Comparison of ENCODE assay signal across 19 mouse cellular contexts in the genomic region with DNA sequence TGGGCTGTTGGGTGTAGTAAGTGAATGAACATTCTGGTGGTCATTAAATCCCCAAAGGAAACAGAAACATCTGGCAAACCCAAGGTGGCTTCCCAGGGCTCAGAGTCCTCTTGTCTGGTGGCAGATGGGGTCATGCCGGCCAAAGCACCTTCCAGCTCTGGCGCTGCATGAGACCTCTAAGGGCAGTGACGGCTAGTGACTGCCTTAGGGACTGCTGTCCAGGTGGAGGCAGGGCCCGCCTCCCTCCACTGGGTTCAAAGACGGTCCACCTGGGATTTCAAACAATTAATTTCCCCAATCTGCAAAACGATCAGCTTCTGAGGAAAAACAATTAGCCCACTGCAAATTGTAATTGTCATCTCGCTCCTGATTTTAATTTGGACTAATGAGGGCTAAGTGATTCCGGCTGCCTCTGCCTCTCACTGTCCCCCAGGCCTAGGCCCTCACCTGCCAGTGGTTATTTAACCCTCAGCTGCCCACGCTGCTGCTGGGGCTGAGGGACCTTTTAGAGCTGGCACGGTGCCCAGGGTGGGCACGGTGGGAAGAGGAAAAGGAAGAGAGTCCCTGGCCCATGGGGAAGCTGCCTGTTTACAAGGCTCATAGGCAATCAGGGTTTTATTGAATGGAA. TPM values are rescaled to one million over a fixed set of nuclear protein-coding genes. Genes with fewer than 3 reads are reported as not detected.
DNase-seq lines count a peak whose midpoint lies in the region; ATAC-seq lines count a peak whose summit lies in the region.
"Had no signal": no experiment of that assay in that cellular context is flagged by ENCODE, and none has a peak within 500 bp of the region (broad histone marks: within the 10 kb centered on the region; RNA-seq: fewer than 3 reads in every experiment).

No protein-coding gene starts in this region.

- no peak overlapping the region for H3K4me2 ChIP-seq in limb, embryonic 11.5 days (ENCODE audit: low read depth, severe bottlenecking)
- no peak overlapping the region for H3K4me2 ChIP-seq in hindbrain, embryonic 15.5 days
- H3K4me2 ChIP-seq: heart, embryonic 15.5 days; kidney, embryonic 15.5 days; limb, embryonic 15.5 days had no signal

- ATAC-seq in limb, embryonic 11.5 days (ENCODE audit: insufficient number of reproducible peaks, low FRiP score, low TSS enrichment, low read depth): no peak
- no peak for ATAC-seq in hindbrain, embryonic 15.5 days (ENCODE audit: low FRiP score, low read depth)
- ATAC-seq in frontal cortex, adult (ENCODE audit: low TSS enrichment): no peak
- ATAC-seq: forebrain, embryonic 14.5 days; intestine, postnatal 0 days; lung, postnatal 0 days had no signal

- H3K4me3 ChIP-seq in limb, embryonic 11.5 days (ENCODE audit: low read depth, low read length): no peak overlapping the region
- H3K4me3 ChIP-seq in limb, embryonic 10.5 days: no peak overlapping the region
- no peak overlapping the region for H3K4me3 ChIP-seq in embryonic facial prominence, embryonic 10.5 days
- H3K4me3 ChIP-seq in hindbrain, embryonic 15.5 days: no peak overlapping the region
- H3K4me3 ChIP-seq: heart, embryonic 15.5 days; kidney, embryonic 15.5 days; limb, embryonic 15.5 days had no signal

- H3K9ac ChIP-seq in limb, embryonic 11.5 days (ENCODE audit: low read length): no peak overlapping the region
- H3K9ac ChIP-seq in hindbrain, embryonic 15.5 days: no peak overlapping the region
- H3K9ac ChIP-seq: heart, embryonic 15.5 days; kidney, embryonic 15.5 days; limb, embryonic 15.5 days had no signal

- peak; percentile 33 for DNase-seq in limb, embryonic 11.5 days (ENCODE audit: low spot score)
- DNase-seq in limb, embryonic 10.5 days (ENCODE audit: low spot score): no peak
- DNase-seq in embryonic facial prominence, embryonic 10.5 days (ENCODE audit: low spot score): peak; percentile 52
- peak; percentile 75 for DNase-seq in retina, embryonic 14.5 days (ENCODE audit: low spot score)
- no peak for DNase-seq in cerebellum, postnatal 4 days (ENCODE audit: low spot score in 2 of 2)
- DNase-seq: adrenal gland, postnatal 10 days; cerebellum, adult 11 months; gastrocnemius, postnatal 36 days; kidney, postnatal 4 days; right cerebral cortex, postnatal 25 days; thymus, postnatal 4 days had no signal

- 13% methylated on average over 11 of the region's 11 CpGs for WGBS in limb, embryonic 11.5 days
- 41% methylated on average over 11 of the region's 11 CpGs for WGBS in limb, embryonic 10.5 days
- WGBS in embryonic facial prominence, embryonic 10.5 days: 41% methylated on average over 11 of the region's 11 CpGs
- 40% methylated on average over 11 of the region's 11 CpGs for WGBS in hindbrain, embryonic 15.5 days

- H3K36me3 ChIP-seq in limb, embryonic 11.5 days (ENCODE audit: control insufficient read depth, insufficient read depth, low read length): no peaks in the 10 kb centered on the region
- H3K36me3 ChIP-seq in limb, embryonic 10.5 days: no peaks in the 10 kb centered on the region
- no peaks in the 10 kb centered on the region for H3K36me3 ChIP-seq in embryonic facial prominence, embryonic 10.5 days (replicated peaks)
- no peaks in the 10 kb centered on the region for H3K36me3 ChIP-seq in hindbrain, embryonic 15.5 days
- H3K36me3 ChIP-seq: heart, embryonic 15.5 days; kidney, embryonic 15.5 days; limb, embryonic 15.5 days had no signal

- no peaks in the 10 kb centered on the region for H3K27me3 ChIP-seq in limb, embryonic 11.5 days (ENCODE audit: control insufficient read depth, insufficient read depth, low read length)
- H3K27me3 ChIP-seq in limb, embryonic 10.5 days (ENCODE audit: low read depth, poor library complexity, severe bottlenecking): peaks cover 53% of the 10 kb centered on the region
- H3K27me3 ChIP-seq in embryonic facial prominence, embryonic 10.5 days (replicated peaks; ENCODE audit: low read depth, poor library complexity, severe bottlenecking): peaks cover 59% of the 10 kb centered on the region
- no peaks in the 10 kb centered on the region for H3K27me3 ChIP-seq in hindbrain, embryonic 15.5 days
- H3K27me3 ChIP-seq: heart, embryonic 15.5 days; kidney, embryonic 15.5 days had no signal

- no peak overlapping the region for H3K27ac ChIP-seq in limb, embryonic 11.5 days (replicated peaks; ENCODE audit: low read depth, low read length)
- H3K27ac ChIP-seq in limb, embryonic 10.5 days: no peak overlapping the region
- H3K27ac ChIP-seq in embryonic facial prominence, embryonic 10.5 days (replicated peaks): no peak overlapping the region
- peak overlapping the region; percentile 59; the same call in 1 of the 2 replicates for H3K27ac ChIP-seq in hindbrain, embryonic 15.5 days (replicated peaks)
- H3K27ac ChIP-seq: heart, embryonic 15.5 days; kidney, embryonic 15.5 days; limb, embryonic 15.5 days had no signal

- H3K9me3 ChIP-seq in limb, embryonic 11.5 days (ENCODE audit: control insufficient read depth, low read length): no peaks in the 10 kb centered on the region
- no peaks in the 10 kb centered on the region for H3K9me3 ChIP-seq in limb, embryonic 10.5 days (replicated peaks)
- H3K9me3 ChIP-seq in embryonic facial prominence, embryonic 10.5 days: no peaks in the 10 kb centered on the region
- no peaks in the 10 kb centered on the region for H3K9me3 ChIP-seq in hindbrain, embryonic 15.5 days
- H3K9me3 ChIP-seq: heart, embryonic 15.5 days; kidney, embryonic 15.5 days; limb, embryonic 15.5 days had no signal

- H3K4me1 ChIP-seq in limb, embryonic 11.5 days (ENCODE audit: control insufficient read depth, insufficient read depth, low read length): peaks cover 8% of the 10 kb centered on the region
- peaks cover 37% of the 10 kb centered on the region for H3K4me1 ChIP-seq in limb, embryonic 10.5 days
- peaks cover 35% of the 10 kb centered on the region for H3K4me1 ChIP-seq in embryonic facial prominence, embryonic 10.5 days
- H3K4me1 ChIP-seq in hindbrain, embryonic 15.5 days (replicated peaks): peaks cover 14% of the 10 kb centered on the region
- H3K4me1 ChIP-seq: heart, embryonic 15.5 days; kidney, embryonic 15.5 days; limb, embryonic 15.5 days had no signal

RNA-seq across cellular contexts. Expression of gene Lrrn2, which starts 30.5 kb away (rescaled TPM):
- polyA plus RNA-seq in limb, embryonic 11.5 days (2014; fragmentation: Nextera tagmentation; extraction: Ambion mirVana): 2.6 TPM in 2 replicates
- 1.3 and 2.4 TPM in 2 replicates for polyA plus RNA-seq in limb, embryonic 10.5 days (2016; fragmentation: Nextera tagmentation; extraction: Ambion mirVana)
- 3.4 and 3.6 TPM in 2 replicates for polyA plus RNA-seq in embryonic facial prominence, embryonic 10.5 days (2016; fragmentation: Nextera tagmentation; extraction: Ambion mirVana)
- polyA plus RNA-seq in hindbrain, embryonic 15.5 days (2015; fragmentation: Nextera tagmentation; extraction: Ambion mirVana): 49.3 and 58.4 TPM in 2 replicates

Comparison
In these comparisons a context has a peak if more than half of its experiments do, and no peak if none do; other contexts are left out.
1. DNase-seq: peak in limb, embryonic 11.5 days (single experiment), embryonic facial prominence, embryonic 10.5 days (single experiment) and retina, embryonic 14.5 days (single experiment); none in limb, embryonic 10.5 days (single experiment) and cerebellum, postnatal 4 days (0 of 2).
2. RNA of gene Lrrn2, which starts 30.5 kb away (polyA plus RNA-seq): 49.3 to 58.4 TPM in hindbrain, embryonic 15.5 days; 3.4 to 3.6 TPM in embryonic facial prominence, embryonic 10.5 days, 2.6 TPM in limb, embryonic 11.5 days and 1.3 to 2.4 TPM in limb, embryonic 10.5 days; every median in the first group is over 10 times any median in the second.